Mouse (Mus musculus) MEL (cell line): ENCODE measurements at regions not wholly inside any gene's neighbourhood (a gene's known extent, or its start where the extent isn't known, plus 50 kb on each side); places are given as distances from the start of the nearest gene placed in this dataset.

Experiments used
- DNase-seq: peaks from one replicate; pipeline ENCODE4 v3.0.0; 2011; ENCODE audit warnings: low read depth, low spot score
- H3K27ac ChIP-seq: 2 replicates; pipeline ENCODE4 v1.5.1; 2012; ENCODE audit warnings: low read depth, mild to moderate bottlenecking, control low read depth, low read length, moderate library complexity; ENCODE audit not compliant: control insufficient read depth
- H3K27me3 ChIP-seq, 2 experiments: fragments of 150-350 bp in 1 of 2; sonication (generic) in 1 of 2; 2 replicates each; pipeline ENCODE4 v1.6.1; 2012; ENCODE audit warnings: low read length in 2 of 2, mild to moderate bottlenecking in 2 of 2, improper control_type of control experiment in 1 of 2, moderate library complexity in 1 of 2; ENCODE audit not compliant: insufficient read depth in 2 of 2, control insufficient read depth in 1 of 2
- H3K36me3 ChIP-seq, 2 experiments: 2 replicates each; pipeline ENCODE4 v1.6.1; 2012 to 2014; ENCODE audit warnings: low read length in 2 of 2, improper control_type of control experiment in 1 of 2, inconsistent platforms in 1 of 2, mild to moderate bottlenecking in 1 of 2; ENCODE audit not compliant: insufficient read depth in 2 of 2, control insufficient read depth in 1 of 2
- H3K4me1 ChIP-seq, 2 experiments: fragments of 150-350 bp in 1 of 2; sonication (generic) in 1 of 2; 2 replicates each; pipeline ENCODE4 v1.6.1; 2012; ENCODE audit warnings: low read length in 2 of 2, improper control_type of control experiment in 1 of 2, mild to moderate bottlenecking in 1 of 2; ENCODE audit not compliant: insufficient read depth in 2 of 2, control insufficient read depth in 1 of 2
- H3K4me3 ChIP-seq, 2 experiments: fragments of 150-350 bp in 1 of 2; sonication (generic) in 1 of 2; 2 replicates each; pipeline ENCODE4 v1.5.1; 2012; ENCODE audit warnings: low read depth in 2 of 2, low read length in 2 of 2, mild to moderate bottlenecking in 2 of 2, moderate library complexity in 2 of 2, control low read depth in 1 of 2, improper control_type of control experiment in 1 of 2; ENCODE audit not compliant: control insufficient read depth in 1 of 2, insufficient read depth in 1 of 2
- H3K79me2 ChIP-seq: 2 replicates; pipeline ENCODE4 v1.6.1; 2012; ENCODE audit warnings: mild to moderate bottlenecking, low read length, moderate library complexity; ENCODE audit not compliant: control insufficient read depth, poor library complexity, insufficient read depth
- H3K9ac ChIP-seq: 2 replicates; pipeline ENCODE4 v1.6.1; 2012; ENCODE audit warnings: low read depth, mild to moderate bottlenecking, control low read depth, low read length, moderate library complexity; ENCODE audit not compliant: control insufficient read depth, poor library complexity, severe bottlenecking
- H3K9me3 ChIP-seq: fragments of 150-350 bp; sonication (generic); replicated peaks from 2 replicates; pipeline ENCODE4 v1.6.1; 2012; ENCODE audit warnings: mild to moderate bottlenecking, low read length, improper control_type of control experiment, moderate library complexity; ENCODE audit not compliant: insufficient read depth
- BHLHE40 ChIP-seq: IDR thresholded peaks from 2 replicates; pipeline ENCODE4 v1.6.1; 2012; ENCODE audit warnings: low read depth, mild to moderate bottlenecking, inconsistent platforms, low read length, improper control_type of control experiment, borderline replicate concordance
- CHD1 ChIP-seq: IDR thresholded peaks from 2 replicates; pipeline ENCODE4 v1.6.1; 2012; ENCODE audit warnings: low read depth, mild to moderate bottlenecking, inconsistent platforms, low read length, improper control_type of control experiment
- CTCF ChIP-seq, 3 experiments: IDR thresholded peaks in 2 of 3; conservative IDR thresholded peaks in 1 of 3; 2 replicates each; pipeline ENCODE4 v1.5.1; 2011 to 2012; ENCODE audit warnings: low read length in 3 of 3, low read depth in 2 of 3, mild to moderate bottlenecking in 2 of 3, improper control_type of control experiment in 1 of 3, inconsistent platforms in 1 of 3, mixed read lengths in 1 of 3, moderate library complexity in 1 of 3; ENCODE audit not compliant: control insufficient read depth in 1 of 3, insufficient read depth in 1 of 3, poor library complexity in 1 of 3, severe bottlenecking in 1 of 3
- E2F4 ChIP-seq: IDR thresholded peaks from 2 replicates; pipeline ENCODE4 v1.6.1; 2011; ENCODE audit warnings: low read depth, low read length, improper control_type of control experiment, borderline replicate concordance
- ELF1 ChIP-seq: IDR thresholded peaks from 2 replicates; pipeline ENCODE4 v1.6.1; 2014; ENCODE audit warnings: low read depth, mild to moderate bottlenecking, inconsistent platforms, low read length, improper control_type of control experiment, moderate library complexity
- ETS1 ChIP-seq: IDR thresholded peaks from 2 replicates; pipeline ENCODE4 v1.6.1; 2012; ENCODE audit warnings: low read depth, mild to moderate bottlenecking, inconsistent platforms, low read length, improper control_type of control experiment, moderate library complexity
- GABPA ChIP-seq: IDR thresholded peaks from 2 replicates; pipeline ENCODE4 v1.6.1; 2012; ENCODE audit warnings: low read depth, mild to moderate bottlenecking, inconsistent platforms, low read length, improper control_type of control experiment, moderate library complexity
- GATA1 ChIP-seq: IDR thresholded peaks from 2 replicates; pipeline ENCODE4 v1.6.1; 2011; ENCODE audit warnings: low read depth, low read length, improper control_type of control experiment
- HCFC1 ChIP-seq: IDR thresholded peaks from 2 replicates; pipeline ENCODE4 v1.6.1; 2012; ENCODE audit warnings: low read depth, mild to moderate bottlenecking, inconsistent platforms, low read length, improper control_type of control experiment, moderate library complexity
- KAT2A ChIP-seq: conservative IDR thresholded peaks from 2 replicates; pipeline ENCODE4 v1.6.1; 2012; ENCODE audit warnings: low read depth, low read length, improper control_type of control experiment, inconsistent platforms
- MAFK ChIP-seq: IDR thresholded peaks from 2 replicates; pipeline ENCODE4 v1.6.1; 2011; ENCODE audit warnings: low read depth, mild to moderate bottlenecking, low read length, improper control_type of control experiment, borderline replicate concordance
- MAX ChIP-seq: IDR thresholded peaks from 2 replicates; pipeline ENCODE4 v1.6.1; 2011; ENCODE audit warnings: low read length, improper control_type of control experiment
- MAZ ChIP-seq: IDR thresholded peaks from 2 replicates; pipeline ENCODE4 v1.6.1; 2012; ENCODE audit warnings: low read depth, mild to moderate bottlenecking, inconsistent platforms, low read length, improper control_type of control experiment
- MEF2A ChIP-seq: IDR thresholded peaks from 2 replicates; pipeline ENCODE4 v1.6.1; 2014; ENCODE audit warnings: low read depth, mild to moderate bottlenecking, inconsistent platforms, low read length, improper control_type of control experiment; ENCODE audit not compliant: poor library complexity, insufficient replicate concordance, severe bottlenecking; ENCODE audit errors: extremely low read depth
- MXI1 ChIP-seq: IDR thresholded peaks from 2 replicates; pipeline ENCODE4 v1.6.1; 2011; ENCODE audit warnings: mild to moderate bottlenecking, low read depth, low read length, improper control_type of control experiment
- MYB ChIP-seq: IDR thresholded peaks from 2 replicates; pipeline ENCODE4 v1.6.1; 2011; ENCODE audit warnings: mild to moderate bottlenecking, low read depth, low read length, improper control_type of control experiment
- NRF1 ChIP-seq: IDR thresholded peaks from 2 replicates; pipeline ENCODE4 v1.6.1; 2014; ENCODE audit warnings: low read depth, mild to moderate bottlenecking, inconsistent platforms, low read length, improper control_type of control experiment, moderate library complexity; ENCODE audit not compliant: poor library complexity, insufficient read depth, severe bottlenecking
- POLR2A ChIP-seq, 2 experiments: IDR thresholded peaks; 2 replicates each; pipeline ENCODE4 v1.6.1; 2011 to 2012; ENCODE audit warnings: low read length in 2 of 2, mild to moderate bottlenecking in 2 of 2, control low read depth in 1 of 2, improper control_type of control experiment in 1 of 2, low read depth in 1 of 2, moderate library complexity in 1 of 2; ENCODE audit not compliant: control insufficient read depth in 1 of 2, insufficient read depth in 1 of 2, poor library complexity in 1 of 2
- POLR2AphosphoS2 ChIP-seq: IDR thresholded peaks from 2 replicates; pipeline ENCODE4 v1.6.1; 2011; ENCODE audit warnings: low read length, improper control_type of control experiment
- RAD21 ChIP-seq: IDR thresholded peaks from 2 replicates; pipeline ENCODE4 v1.6.1; 2011; ENCODE audit warnings: mild to moderate bottlenecking, low read depth, low read length, improper control_type of control experiment
- RCOR1 ChIP-seq: IDR thresholded peaks from 2 replicates; pipeline ENCODE4 v1.6.1; 2012; ENCODE audit warnings: low read depth, mild to moderate bottlenecking, inconsistent platforms, low read length, improper control_type of control experiment
- SIN3A ChIP-seq: IDR thresholded peaks from 2 replicates; pipeline ENCODE4 v1.6.1; 2012; ENCODE audit warnings: low read length, improper control_type of control experiment, inconsistent platforms
- SMC3 ChIP-seq: IDR thresholded peaks from 2 replicates; pipeline ENCODE4 v1.6.1; 2011; ENCODE audit warnings: low read depth, low read length, improper control_type of control experiment
- TBP ChIP-seq: IDR thresholded peaks from 2 replicates; pipeline ENCODE4 v1.8.0; 2011; ENCODE audit warnings: low read depth, low read length, improper control_type of control experiment
- UBTF ChIP-seq: IDR thresholded peaks from 2 replicates; pipeline ENCODE4 v1.6.1; 2012; ENCODE audit warnings: low read depth, mild to moderate bottlenecking, inconsistent platforms, low read length, improper control_type of control experiment, moderate library complexity, borderline replicate concordance; ENCODE audit not compliant: insufficient read depth
- USF1 ChIP-seq: IDR thresholded peaks from 2 replicates; pipeline ENCODE4 v1.6.1; 2014; ENCODE audit warnings: low read depth, mild to moderate bottlenecking, inconsistent platforms, low read length, improper control_type of control experiment, moderate library complexity
- USF2 ChIP-seq, 2 experiments: IDR thresholded peaks; 2 replicates each; pipeline ENCODE4 v1.6.1; 2011 to 2012; ENCODE audit warnings: improper control_type of control experiment in 2 of 2, low read length in 2 of 2, borderline replicate concordance in 1 of 2, inconsistent platforms in 1 of 2, low read depth in 1 of 2, mild to moderate bottlenecking in 1 of 2; ENCODE audit not compliant: insufficient read depth in 1 of 2
- ZC3H11A ChIP-seq: IDR thresholded peaks from 2 replicates; pipeline ENCODE4 v1.6.1; 2012; ENCODE audit warnings: low read depth, mild to moderate bottlenecking, inconsistent platforms, low read length, improper control_type of control experiment
- ZMIZ1 ChIP-seq: IDR thresholded peaks from 2 replicates; pipeline ENCODE4 v1.6.1; 2012; ENCODE audit warnings: low read depth, mild to moderate bottlenecking, inconsistent platforms, low read length, improper control_type of control experiment, moderate library complexity

- H3K79me2 ChIP-seq = no peaks in the 10 kb centered on the region
- H3K36me3 ChIP-seq = no peaks in the 10 kb centered on the region
- H3K4me3 ChIP-seq = no peak overlapping the region
- no peak overlapping the region for H3K9ac ChIP-seq
- TF ChIP-seq MYB (no peak), HCFC1 (no peak), E2F4 (no peak), RAD21 (no peak), USF1 (no peak), NRF1 (no peak), SMC3 (no peak), MXI1 (no peak), USF2 (IDR thresholded peaks at IDR 0.05; ENCODE audit: borderline replicate concordance in 1 of 2, insufficient read depth in 1 of 2, low read depth in 1 of 2, low read length in 2 of 2) (no peak), SIN3A (no peak), MAZ (no peak), ETS1 (no peak), CTCF (IDR thresholded peaks at IDR 0.05 in 2 of 3, conservative IDR thresholded peaks at IDR 0.05 in 1 of 3; ENCODE audit: control insufficient read depth in 1 of 3, insufficient read depth in 1 of 3, low read depth in 2 of 3, low read length in 3 of 3, poor library complexity in 1 of 3, severe bottlenecking in 1 of 3) (no peak), POLR2AphosphoS2 (no peak), ELF1 (no peak), TBP (no peak), ZC3H11A (no peak), RCOR1 (no peak), MEF2A (no peak)
- no peaks in the 10 kb centered on the region for H3K4me1 ChIP-seq
- no peak for DNase-seq
- H3K9me3 ChIP-seq = no peaks in the 10 kb centered on the region
- H3K27ac ChIP-seq = no peak overlapping the region
- H3K27me3 ChIP-seq = no peaks in the 10 kb centered on the region
Measured at GRCm38 (mm10) chr2:178691190-178691864, 261.0 kb downstream of the Cdh26 start.

GRCm38 (mm10) chr2:178691865-178692228 lies 261.5 kb downstream of the Cdh26 start:
- H3K4me3 ChIP-seq = no peak overlapping the region
- no peak for TF ChIP-seq BHLHE40
- no peak for TF ChIP-seq CHD1
- TF ChIP-seq MAFK = no peak
- no peak for TF ChIP-seq MAX
- TF ChIP-seq GABPA = no peak
- no peak for TF ChIP-seq TBP
- no peak for TF ChIP-seq E2F4
- no peak for TF ChIP-seq POLR2A (IDR thresholded peaks at IDR 0.05; ENCODE audit: control insufficient read depth in 1 of 2, insufficient read depth in 1 of 2, low read depth in 1 of 2, low read length in 2 of 2, poor library complexity in 1 of 2)
- no peak for TF ChIP-seq GATA1
- no peak for TF ChIP-seq MYB
- no peak for TF ChIP-seq ZMIZ1
- no peak for TF ChIP-seq USF2 (IDR thresholded peaks at IDR 0.05; ENCODE audit: borderline replicate concordance in 1 of 2, insufficient read depth in 1 of 2, low read depth in 1 of 2, low read length in 2 of 2)
- TF ChIP-seq NRF1 = no peak
- no peak for TF ChIP-seq UBTF
- TF ChIP-seq MEF2A = no peak
- no peak for TF ChIP-seq SIN3A
- TF ChIP-seq RCOR1 = no peak
- no peak for TF ChIP-seq USF1
- TF ChIP-seq KAT2A = no peak
- TF ChIP-seq ELF1 = no peak
- no peaks in the 10 kb centered on the region for H3K79me2 ChIP-seq
- DNase-seq = no peak
- no peak overlapping the region for H3K9ac ChIP-seq
- no peaks in the 10 kb centered on the region for H3K9me3 ChIP-seq
- no peak overlapping the region for H3K27ac ChIP-seq
- no peaks in the 10 kb centered on the region for H3K36me3 ChIP-seq
- H3K4me1 ChIP-seq = no peaks in the 10 kb centered on the region
- no peaks in the 10 kb centered on the region for H3K27me3 ChIP-seq
